Mouse (Mus musculus): Measurements from ENCODE around the gene Pdgfd. TPM values are rescaled to one million over a fixed set of nuclear protein-coding genes. Genes with fewer than 3 reads are reported as not detected.

Gene Pdgfd
- 284 TPM for polyA plus RNA-seq (2014; fragmentation: Illumina TruSeq; extraction: RNeasy Lipid Tissue Mini Kit (QIAGEN cat#74804); ENCODE audit: low read depth, low replicate concordance)

GRCm38 (mm10) chr9:6168391-6169037, at the start of gene Pdgfd:
Gene Pdgfd, plus strand, starts transcription at chr9:6168584.

DNA sequence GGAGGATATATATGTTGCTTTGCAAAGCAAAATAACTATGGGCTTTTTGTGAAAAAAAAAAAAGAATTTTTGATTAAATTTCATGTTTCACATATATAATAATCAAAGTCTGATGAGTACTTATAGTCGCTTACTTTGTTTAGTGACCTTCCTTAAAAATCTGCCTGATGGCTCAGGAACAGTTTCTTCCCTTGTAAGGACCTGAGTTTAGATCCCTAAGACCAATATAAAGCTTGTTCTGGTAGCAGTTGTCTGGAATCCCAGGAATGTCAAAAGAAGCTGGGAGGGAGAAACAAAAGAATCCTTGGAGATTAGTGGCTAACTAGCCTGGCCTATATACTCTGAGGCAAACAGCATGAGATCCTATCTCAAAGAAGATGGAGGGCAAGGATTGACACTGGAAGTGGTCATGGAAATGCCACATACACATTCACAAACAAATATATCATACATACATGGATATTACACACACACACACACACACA, 101.5 kb downstream of the Pdgfd start, which contains the start of gene Ddi1:
TSS of gene Ddi1 (minus strand) at position 51 of the 485 bp plus-strand sequence.

Other genes with a start within 250 kb of the Pdgfd start
- gene Ddi1, start 101.3 kb downstream of the Pdgfd start, polyA plus RNA-seq (2014; fragmentation: Illumina TruSeq; extraction: RNeasy Lipid Tissue Mini Kit (QIAGEN cat#74804); ENCODE audit: low read depth, low replicate concordance): not detected

Measured in adrenal gland, adult 10 weeks (tissue).